Mouse (Mus musculus): ENCODE measurements around the gene Rfx4.

GRCm38 (mm10) chr10:84807206-84807605 is 51.3 kb downstream of the Rfx4 start:
- TF ChIP-seq CTCF (IDR thresholded peaks at IDR 0.05; ENCODE audit: control insufficient read depth, insufficient read depth, low read length): no peak
- no peak for TF ChIP-seq POLR2A (IDR thresholded peaks at IDR 0.05; ENCODE audit: borderline replicate concordance, control insufficient read depth, low read depth, low read length)

Data from bone marrow, adult 2 months (tissue).